Mouse (Mus musculus): ENCODE data around the gene Camk1d. TPM values are rescaled to one million over a fixed set of nuclear protein-coding genes. Genes with fewer than 3 reads are reported as not detected.

Gene Camk1d
- polyA plus RNA-seq, 1 experiment from 2014 or later = 6.7 TPM

DNA sequence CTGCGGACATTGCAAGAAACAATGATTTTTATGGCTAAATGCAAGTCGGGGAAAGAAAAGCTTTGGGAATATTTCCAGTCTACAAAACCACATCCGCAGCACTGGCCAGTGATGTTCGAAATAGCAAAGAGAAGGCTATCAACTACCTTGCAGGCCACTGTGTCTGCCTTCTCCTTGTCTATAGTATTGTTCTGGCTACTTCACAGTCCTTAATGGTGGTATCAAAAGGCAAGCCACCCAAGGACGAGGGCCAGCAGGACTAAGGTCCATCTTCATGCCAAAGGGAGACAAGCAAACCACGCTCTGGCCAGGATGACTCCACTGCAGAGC, 82.0 kb downstream of the Camk1d start:
- H3K9me3 ChIP-seq (ENCODE audit: control insufficient read depth, low read length) = no peaks in the 10 kb centered on the region
- ATAC-seq (ENCODE audit: low FRiP score, low TSS enrichment) (no peak), DNase-seq (ENCODE audit: low spot score) (no peak)
- H3K27me3 ChIP-seq (ENCODE audit: control insufficient read depth, insufficient read depth, low read length) = no peaks in the 10 kb centered on the region
- H3K36me3 ChIP-seq (ENCODE audit: control insufficient read depth, insufficient read depth, low read length) = no peaks in the 10 kb centered on the region
- H3K4me3 ChIP-seq (ENCODE audit: low read depth, low read length) = no peak overlapping the region
- no peak overlapping the region for H3K9ac ChIP-seq (ENCODE audit: low read length)
- 83% methylated on average over 6 of the region's 6 CpGs for WGBS
- H3K4me1 ChIP-seq (replicated peaks; ENCODE audit: control insufficient read depth, insufficient read depth) = 0 out of 2 replicates have a peak, but pooled peaks cover under 1% of the 10 kb centered on the region
- TF ChIP-seq CTCF (IDR thresholded peaks at IDR 0.05; ENCODE audit: low read depth) (no peak), EP300 (optimal IDR thresholded peaks at IDR 0.05) (no peak)
- H3K27ac ChIP-seq (replicated peaks) = no peak overlapping the region
- H3K4me2 ChIP-seq (replicated peaks; ENCODE audit: low read depth) = no peak overlapping the region

DNA sequence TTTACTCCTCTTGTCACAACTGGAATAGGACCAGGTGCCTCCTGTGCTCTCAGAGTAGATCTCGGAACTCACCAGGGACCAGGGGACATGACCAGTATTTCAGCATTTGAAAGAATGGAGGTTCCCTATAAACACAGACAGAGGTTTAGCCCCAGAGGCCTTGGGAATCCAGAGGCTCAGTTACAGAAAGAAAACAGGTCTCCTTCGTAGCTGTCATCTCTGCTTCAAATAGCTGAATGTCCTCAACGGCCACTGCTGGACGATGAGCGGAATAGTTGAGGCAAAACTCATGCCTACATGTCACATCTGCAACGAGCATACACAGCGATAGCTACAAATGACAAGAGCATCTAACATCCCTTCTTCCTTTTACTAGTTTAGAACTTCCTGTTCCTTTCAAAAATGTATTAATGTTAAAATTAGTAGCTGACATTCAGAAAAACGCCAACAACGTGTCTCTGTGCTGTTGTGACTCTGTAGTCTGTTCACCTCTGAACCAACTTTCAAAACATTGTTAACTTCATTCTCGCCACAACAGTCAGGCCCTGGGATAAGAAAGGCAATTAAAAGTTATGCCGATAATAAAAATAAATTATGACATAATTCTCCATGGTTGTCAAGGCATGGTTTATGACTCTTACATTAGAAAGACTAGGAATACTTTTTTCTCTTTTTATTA, 82.5 kb downstream of the Camk1d start:
- Histone ChIP-seq H3K27ac (replicated peaks) (no peak overlapping the region), H3K4me2 (replicated peaks; ENCODE audit: low read depth) (no peak overlapping the region), H3K27me3 (ENCODE audit: control insufficient read depth, insufficient read depth, low read length) (no peaks in the 10 kb centered on the region), H3K9me3 (ENCODE audit: control insufficient read depth, low read length) (no peaks in the 10 kb centered on the region), H3K4me3 (ENCODE audit: low read depth, low read length) (no peak overlapping the region), H3K36me3 (ENCODE audit: control insufficient read depth, insufficient read depth, low read length) (no peaks in the 10 kb centered on the region), H3K4me1 (replicated peaks; ENCODE audit: control insufficient read depth, insufficient read depth) (no peaks in the 10 kb centered on the region), H3K9ac (ENCODE audit: low read length) (no peak overlapping the region)
- ATAC-seq (ENCODE audit: low FRiP score, low TSS enrichment) (no peak), DNase-seq (ENCODE audit: low spot score) (no peak)
- TF ChIP-seq CTCF (IDR thresholded peaks at IDR 0.05; ENCODE audit: low read depth) = no peak
- no peak for TF ChIP-seq EP300 (optimal IDR thresholded peaks at IDR 0.05)
- WGBS = 79% methylated on average over 11 of the region's 11 CpGs

- H3K9ac ChIP-seq (ENCODE audit: low read length) = no peak overlapping the region
- TF ChIP-seq CTCF (IDR thresholded peaks at IDR 0.05; ENCODE audit: low read depth) = no peak
- no peak for TF ChIP-seq EP300 (optimal IDR thresholded peaks at IDR 0.05)
- no peak overlapping the region for H3K4me2 ChIP-seq (replicated peaks; ENCODE audit: low read depth)
- WGBS = 39% methylated on average over 4 of the region's 4 CpGs
- H3K27ac ChIP-seq (replicated peaks) = no peak overlapping the region
- no peaks in the 10 kb centered on the region for H3K9me3 ChIP-seq (ENCODE audit: control insufficient read depth, low read length)
- DNase-seq (ENCODE audit: low spot score) (no peak), ATAC-seq (ENCODE audit: low FRiP score, low TSS enrichment) (no peak)
- no peaks in the 10 kb centered on the region for H3K36me3 ChIP-seq (ENCODE audit: control insufficient read depth, insufficient read depth, low read length)
- H3K27me3 ChIP-seq (ENCODE audit: control insufficient read depth, insufficient read depth, low read length) = no peaks in the 10 kb centered on the region
- no peaks in the 10 kb centered on the region for H3K4me1 ChIP-seq (replicated peaks; ENCODE audit: control insufficient read depth, insufficient read depth)
- no peak overlapping the region for H3K4me3 ChIP-seq (ENCODE audit: low read depth, low read length)
Measured at GRCm38 (mm10) chr2:5630710-5631109, 83.6 kb downstream of the Camk1d start.

GRCm38 (mm10) chr2:5624379-5624778, 89.9 kb downstream of the Camk1d start:
- Histone ChIP-seq H3K36me3 (ENCODE audit: control insufficient read depth, insufficient read depth, low read length) (no peaks in the 10 kb centered on the region), H3K9me3 (ENCODE audit: control insufficient read depth, low read length) (no peaks in the 10 kb centered on the region), H3K4me1 (replicated peaks; ENCODE audit: control insufficient read depth, insufficient read depth) (no peaks in the 10 kb centered on the region), H3K27me3 (ENCODE audit: control insufficient read depth, insufficient read depth, low read length) (no peaks in the 10 kb centered on the region), H3K4me3 (ENCODE audit: low read depth, low read length) (no peak overlapping the region), H3K9ac (ENCODE audit: low read length) (no peak overlapping the region), H3K4me2 (replicated peaks; ENCODE audit: low read depth) (no peak overlapping the region), H3K27ac (replicated peaks) (no peak overlapping the region)
- DNase-seq (ENCODE audit: low spot score) = no peak
- 56% methylated on average over 4 of the region's 4 CpGs for WGBS
- TF ChIP-seq CTCF (IDR thresholded peaks at IDR 0.05; ENCODE audit: low read depth) (no peak), EP300 (optimal IDR thresholded peaks at IDR 0.05) (no peak)
- no peak for ATAC-seq (ENCODE audit: low FRiP score, low TSS enrichment)

DNA sequence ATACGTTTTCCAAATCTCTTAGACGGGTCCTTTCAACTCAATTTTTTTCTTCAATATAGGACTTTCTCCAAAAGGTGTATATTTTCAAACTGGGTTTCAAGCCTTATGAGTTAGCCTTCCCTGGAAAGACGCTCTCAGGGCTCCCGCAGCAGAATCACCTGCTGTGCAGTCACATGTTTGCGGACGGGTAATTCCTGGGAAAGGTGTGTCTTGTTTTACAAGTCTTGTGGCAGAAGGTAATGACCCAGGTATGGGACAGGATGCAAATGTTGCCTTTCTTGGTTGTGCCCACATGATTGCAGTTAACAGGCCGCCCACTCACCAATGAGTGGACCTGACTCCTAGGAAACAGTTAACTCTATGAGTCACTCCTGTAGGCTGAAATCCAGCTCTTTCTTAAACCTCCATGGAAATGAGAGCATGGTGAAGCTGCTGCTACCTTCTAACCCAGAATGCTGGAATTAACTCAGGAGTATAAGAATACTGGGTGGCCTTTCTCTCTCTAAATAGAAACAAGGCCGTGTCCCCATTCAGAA, 95.9 kb downstream of the Camk1d start:
- Histone ChIP-seq H3K27me3 (ENCODE audit: control insufficient read depth, insufficient read depth, low read length) (no peaks in the 10 kb centered on the region), H3K36me3 (ENCODE audit: control insufficient read depth, insufficient read depth, low read length) (no peaks in the 10 kb centered on the region), H3K4me1 (replicated peaks; ENCODE audit: control insufficient read depth, insufficient read depth) (peaks cover 7% of the 10 kb centered on the region), H3K4me2 (replicated peaks; ENCODE audit: low read depth) (no peak overlapping the region), H3K27ac (replicated peaks) (no peak overlapping the region), H3K4me3 (ENCODE audit: low read depth, low read length) (no peak overlapping the region), H3K9ac (ENCODE audit: low read length) (no peak overlapping the region), H3K9me3 (ENCODE audit: control insufficient read depth, low read length) (no peaks in the 10 kb centered on the region)
- WGBS = 74% methylated on average over 8 of the region's 8 CpGs
- DNase-seq (ENCODE audit: low spot score) = no peak
- TF ChIP-seq CTCF (IDR thresholded peaks at IDR 0.05; ENCODE audit: low read depth) = no peak
- TF ChIP-seq EP300 (optimal IDR thresholded peaks at IDR 0.05) = no peak
- ATAC-seq (ENCODE audit: low FRiP score, low TSS enrichment) = 0 out of 2 replicates have a peak, but pooled peaks have one; percentile 25

GRCm38 (mm10) chr2:5614896-5615295, 99.4 kb downstream of the Camk1d start:
- no peak overlapping the region for H3K9ac ChIP-seq (ENCODE audit: low read length)

More at GRCm38 (mm10) chr2:5614896-5615295, 99.4 kb downstream of the Camk1d start:
- no peak for TF ChIP-seq CTCF (IDR thresholded peaks at IDR 0.05; ENCODE audit: low read depth)
- no peak for TF ChIP-seq EP300 (optimal IDR thresholded peaks at IDR 0.05)
- Histone ChIP-seq H3K4me3 (ENCODE audit: low read depth, low read length) (no peak overlapping the region), H3K36me3 (ENCODE audit: control insufficient read depth, insufficient read depth, low read length) (no peaks in the 10 kb centered on the region), H3K27ac (replicated peaks) (peak overlapping the region; percentile 83), H3K9me3 (ENCODE audit: control insufficient read depth, low read length) (no peaks in the 10 kb centered on the region), H3K27me3 (ENCODE audit: control insufficient read depth, insufficient read depth, low read length) (no peaks in the 10 kb centered on the region), H3K4me2 (replicated peaks; ENCODE audit: low read depth) (no peak overlapping the region), H3K4me1 (replicated peaks; ENCODE audit: control insufficient read depth, insufficient read depth) (peaks cover 10% of the 10 kb centered on the region)
- peak; percentile 49 for ATAC-seq (ENCODE audit: low FRiP score, low TSS enrichment)
- peak; percentile 21 for DNase-seq (ENCODE audit: low spot score)
- 49% methylated on average over 3 of the region's 3 CpGs for WGBS
